ENCODE assay signal across 10 mouse cellular contexts in the genomic region with DNA sequence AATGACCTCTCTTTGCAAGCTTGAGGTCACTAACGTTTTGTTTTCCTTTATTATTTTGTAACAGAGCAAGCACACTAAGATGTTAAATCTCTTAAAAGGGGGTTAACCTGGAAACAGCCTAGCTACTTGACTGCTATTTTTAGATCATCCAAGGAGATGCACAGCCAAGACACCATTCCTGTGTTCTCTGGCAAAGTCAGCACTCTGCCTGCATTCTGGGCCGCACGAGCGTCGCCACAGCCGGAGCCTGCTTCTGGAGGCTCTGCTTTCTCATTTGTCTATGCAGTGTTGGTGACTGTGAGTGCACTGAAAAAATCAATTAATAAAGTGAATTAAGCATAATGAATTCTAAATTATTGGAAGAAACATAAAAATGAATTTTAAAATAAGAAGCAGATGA.
DNase-seq lines count a peak whose midpoint lies in the region; ATAC-seq lines count a peak whose summit lies in the region.
"Had no signal": no experiment of that assay in that cellular context is flagged by ENCODE, and none has a peak within 500 bp of the region (broad histone marks: within the 10 kb centered on the region; RNA-seq: fewer than 3 reads in every experiment).

No protein-coding gene starts in this region.

- H3K27me3 ChIP-seq in neural tube, embryonic 13.5 days, result no peaks in the 10 kb centered on the region
- no peaks in the 10 kb centered on the region for H3K27me3 ChIP-seq in limb, embryonic 10.5 days (ENCODE audit: low read depth, poor library complexity, severe bottlenecking)

- WGBS in neural tube, embryonic 13.5 days, result 30% methylated on average over 6 of the region's 6 CpGs
- 76% methylated on average over 6 of the region's 6 CpGs for WGBS in limb, embryonic 10.5 days

- peaks cover 42% of the 10 kb centered on the region for H3K4me1 ChIP-seq in neural tube, embryonic 13.5 days (replicated peaks)
- H3K4me1 ChIP-seq in limb, embryonic 10.5 days, result peaks cover 43% of the 10 kb centered on the region

- H3K4me2 ChIP-seq in neural tube, embryonic 13.5 days, result no peak overlapping the region

- peak; percentile 75; the same call in 1 of the 2 replicates for ATAC-seq in cerebellum, adult (ENCODE audit: insufficient number of reproducible peaks, low FRiP score, low TSS enrichment)
- 0 out of 2 replicates have a peak, but pooled peaks have one; percentile 64 for ATAC-seq in neural tube, embryonic 13.5 days (ENCODE audit: low read depth)

- no peaks in the 10 kb centered on the region for H3K9me3 ChIP-seq in neural tube, embryonic 13.5 days
- H3K9me3 ChIP-seq in limb, embryonic 10.5 days (replicated peaks), result no peaks in the 10 kb centered on the region

- H3K36me3 ChIP-seq in neural tube, embryonic 13.5 days, result no peaks in the 10 kb centered on the region
- no peaks in the 10 kb centered on the region for H3K36me3 ChIP-seq in limb, embryonic 10.5 days

- DNase-seq in cerebellum, adult 11-12 months, result no peak
- DNase-seq in neural tube, embryonic 10.5 days (ENCODE audit: extremely low spot score, low spot score), result no peak
- no peak for DNase-seq in limb, embryonic 10.5 days (ENCODE audit: low spot score)
- DNase-seq in kidney, postnatal 36 days, result no peak
- no peak for DNase-seq in testis, postnatal 14 days (ENCODE audit: low spot score)
- no peak for DNase-seq in layer of hippocampus, postnatal 25 days (ENCODE audit: extremely low spot score in 1 of 2, low spot score in 1 of 2)
- DNase-seq: kidney, adult 8-10 months; lung, postnatal 36 days had no signal

- H3K4me3 ChIP-seq in neural tube, embryonic 13.5 days, result no peak overlapping the region
- H3K4me3 ChIP-seq in limb, embryonic 10.5 days, result no peak overlapping the region

- H3K9ac ChIP-seq in neural tube, embryonic 13.5 days, result no peak overlapping the region

- H3K27ac ChIP-seq in neural tube, embryonic 13.5 days (replicated peaks), result peak overlapping the region; percentile 87
- peak overlapping the region; percentile 31; the same call in 1 of the 2 replicates for H3K27ac ChIP-seq in limb, embryonic 10.5 days
